Mouse (Mus musculus): ENCODE data around the gene Phf1. TPM values are rescaled to one million over a fixed set of nuclear protein-coding genes. Genes with fewer than 3 reads are reported as not detected.

Gene Phf1
- polyA plus RNA-seq, 1 experiment from 2014 or later, result 2.8 TPM

DNA sequence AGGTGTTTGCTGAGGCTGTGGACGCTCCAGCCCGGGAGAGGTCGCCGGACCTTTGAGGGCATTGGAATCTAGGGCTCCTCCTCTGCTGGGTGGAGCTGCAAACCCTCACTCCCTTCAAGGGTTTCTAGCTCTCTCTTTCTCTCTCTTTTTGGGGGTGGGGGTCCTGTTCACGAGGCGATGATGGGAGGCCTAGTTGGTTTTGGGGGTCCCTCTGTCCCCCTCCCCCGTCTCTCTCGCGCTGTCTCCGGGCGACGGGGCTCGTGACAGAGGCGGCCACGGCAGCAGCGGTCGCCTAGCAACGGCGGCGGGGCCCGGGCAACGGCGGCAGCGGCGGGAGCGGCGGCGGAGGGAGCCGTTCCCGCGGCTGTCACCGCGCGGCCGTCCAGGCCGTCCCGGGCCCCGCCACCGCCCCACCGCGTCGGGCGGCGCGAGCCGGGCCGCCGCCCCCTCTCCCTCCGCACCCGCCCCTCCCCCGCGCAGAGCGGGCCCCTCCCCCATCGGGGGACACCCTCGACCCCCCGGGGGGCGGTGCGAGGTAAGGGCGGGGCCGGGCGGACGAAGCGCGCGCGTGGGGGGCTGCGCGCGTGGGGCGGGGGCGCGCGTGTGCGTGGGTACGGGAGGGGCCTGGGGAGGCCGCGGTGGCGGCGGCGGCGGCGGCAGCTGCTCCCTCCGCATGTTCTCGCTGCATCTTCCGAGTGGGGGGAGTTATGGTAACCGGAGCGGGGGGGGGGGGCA lies 15.6 kb downstream of the Phf1 start:
- peaks cover 24% of the 10 kb centered on the region for H3K36me3 ChIP-seq (replicated peaks)
- peaks cover 92% of the 10 kb centered on the region for H3K4me1 ChIP-seq
- WGBS, result under 1% methylated on average over 33 of the region's 87 CpGs
- H3K4me3 ChIP-seq, result peak overlapping the region; percentile 79
- no peak for DNase-seq (ENCODE audit: extremely low spot score, low spot score)
- H3K27ac ChIP-seq, result peak overlapping the region; percentile 93
- H3K9me3 ChIP-seq, result no peaks in the 10 kb centered on the region
- H3K27me3 ChIP-seq (ENCODE audit: poor library complexity, severe bottlenecking), result peaks cover 29% of the 10 kb centered on the region

GRCm38 (mm10) chr17:26949051-26949577 lies 16.3 kb downstream of the Phf1 start:
- peaks cover 98% of the 10 kb centered on the region for H3K4me1 ChIP-seq
- no peak for DNase-seq (ENCODE audit: extremely low spot score, low spot score)
- peak overlapping the region; percentile 93 for H3K27ac ChIP-seq
- peak overlapping the region; percentile 79 for H3K4me3 ChIP-seq
- no peaks in the 10 kb centered on the region for H3K9me3 ChIP-seq
- WGBS, result 9% methylated on average over 13 of the region's 14 CpGs
- H3K27me3 ChIP-seq (ENCODE audit: poor library complexity, severe bottlenecking), result peaks cover 32% of the 10 kb centered on the region
- peaks cover 24% of the 10 kb centered on the region for H3K36me3 ChIP-seq (replicated peaks)

- peak overlapping the region; percentile 79 for H3K4me3 ChIP-seq
- peaks cover 26% of the 10 kb centered on the region for H3K27me3 ChIP-seq (ENCODE audit: poor library complexity, severe bottlenecking)
- no peaks in the 10 kb centered on the region for H3K9me3 ChIP-seq
- 37% methylated on average over 5 of the region's 5 CpGs for WGBS
- peak overlapping the region; percentile 93; the same call in 1 of the 2 replicates for H3K27ac ChIP-seq
- peaks cover 21% of the 10 kb centered on the region for H3K36me3 ChIP-seq (replicated peaks)
- DNase-seq (ENCODE audit: extremely low spot score, low spot score), result no peak
- peaks cover 97% of the 10 kb centered on the region for H3K4me1 ChIP-seq
These were observed 17.0 kb downstream of the Phf1 start for GRCm38 (mm10) chr17:26949866-26950265.

GRCm38 (mm10) chr17:26950560-26951288 lies 17.9 kb downstream of the Phf1 start:
- DNase-seq (ENCODE audit: extremely low spot score, low spot score), result no peak
- 45% methylated on average over 7 of the region's 7 CpGs for WGBS
- Histone ChIP-seq H3K27me3 (ENCODE audit: poor library complexity, severe bottlenecking) (peaks cover 17% of the 10 kb centered on the region), H3K4me3 (peak overlapping the region; percentile 79), H3K36me3 (replicated peaks) (peaks cover 23% of the 10 kb centered on the region), H3K9me3 (no peaks in the 10 kb centered on the region), H3K27ac (peak overlapping the region; percentile 88), H3K4me1 (peaks cover 89% of the 10 kb centered on the region)

- Histone ChIP-seq H3K9me3 (no peaks in the 10 kb centered on the region), H3K4me3 (peak overlapping the region; percentile 79), H3K27me3 (ENCODE audit: poor library complexity, severe bottlenecking) (peaks cover 17% of the 10 kb centered on the region), H3K27ac (peak overlapping the region; percentile 88), H3K4me1 (peaks cover 82% of the 10 kb centered on the region), H3K36me3 (replicated peaks) (peaks cover 30% of the 10 kb centered on the region)
- peak; percentile 88 for DNase-seq (ENCODE audit: extremely low spot score, low spot score)
- WGBS, result under 1% methylated on average over 11 of the region's 11 CpGs
These were observed 18.6 kb downstream of the Phf1 start for GRCm38 (mm10) chr17:26951406-26951805.

DNA sequence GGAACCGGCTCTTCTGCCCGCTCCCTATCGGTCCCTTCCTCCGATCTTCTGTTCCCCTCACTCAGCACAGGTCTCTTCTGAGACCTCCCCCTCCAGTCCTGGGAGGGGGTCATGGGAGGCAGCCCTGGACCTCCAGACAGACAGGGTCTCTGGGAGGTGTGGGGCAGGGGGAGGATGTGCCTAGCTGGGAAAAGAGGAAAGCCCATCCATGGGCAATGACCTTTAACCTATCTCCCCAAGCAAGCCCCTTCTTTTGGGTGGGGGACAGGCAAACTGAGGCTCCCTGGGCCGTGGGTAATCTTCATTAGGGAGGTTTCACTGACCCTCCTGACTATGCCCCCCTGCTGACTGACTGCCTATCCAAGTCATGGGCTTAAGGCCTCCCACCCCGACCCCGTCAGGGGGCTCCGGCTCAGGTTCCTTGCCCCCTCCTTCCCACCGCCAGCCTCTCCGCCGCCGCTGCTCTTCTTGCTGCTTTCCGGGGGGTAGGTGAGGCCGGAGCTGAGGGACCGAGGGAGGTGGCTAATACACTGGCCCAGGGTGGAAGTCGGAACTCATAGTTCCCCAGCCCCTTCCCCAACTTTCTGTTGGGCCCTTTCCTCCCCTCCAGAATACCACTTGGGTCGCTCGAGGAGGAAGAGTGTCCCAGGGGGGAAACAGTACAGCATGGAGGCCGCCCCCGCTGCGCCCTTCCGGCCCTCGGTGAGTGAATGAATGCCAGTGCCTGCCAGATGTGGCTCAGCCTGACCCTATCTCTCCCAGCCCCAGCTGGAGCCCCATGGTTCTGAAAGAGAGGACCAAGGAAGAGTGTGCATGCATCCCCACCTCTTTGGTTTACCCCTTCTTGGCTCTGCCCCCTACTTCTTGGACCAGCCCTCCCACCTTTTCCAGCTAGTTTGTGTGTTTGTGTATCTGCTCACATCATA lies 19.4 kb downstream of the Phf1 start:
- H3K4me1 ChIP-seq, result peaks cover 74% of the 10 kb centered on the region
- WGBS, result 2% methylated on average over 23 of the region's 23 CpGs

DNA sequence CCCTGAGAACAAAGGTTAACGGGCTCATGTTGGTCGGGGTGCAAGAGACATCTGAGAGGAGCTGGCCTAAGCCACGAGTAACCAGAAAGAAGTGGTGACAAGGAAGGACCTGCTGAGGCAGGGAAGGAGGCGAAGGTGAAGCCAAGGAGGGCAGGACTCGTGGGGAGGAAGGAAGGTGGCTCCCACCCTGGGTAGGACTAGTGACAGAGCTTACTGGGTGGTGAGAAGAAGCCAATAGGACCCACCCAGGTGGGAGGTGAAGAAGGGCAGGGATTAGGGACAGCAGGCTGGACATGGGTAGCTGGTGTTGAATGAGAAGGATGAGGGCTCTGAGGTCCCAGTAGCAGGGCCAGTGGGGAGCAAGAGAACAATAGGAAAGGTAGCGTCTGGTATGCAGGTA lies 20.3 kb downstream of the Phf1 start:
- Histone ChIP-seq H3K9me3 (no peaks in the 10 kb centered on the region), H3K27me3 (ENCODE audit: poor library complexity, severe bottlenecking) (peaks cover 17% of the 10 kb centered on the region), H3K36me3 (replicated peaks) (peaks cover 48% of the 10 kb centered on the region), H3K4me1 (peaks cover 66% of the 10 kb centered on the region), H3K27ac (peak overlapping the region; percentile 88), H3K4me3 (peak overlapping the region; percentile 79)
- WGBS, result 21% methylated on average over 6 of the region's 6 CpGs
- DNase-seq (ENCODE audit: extremely low spot score, low spot score), result no peak

More for the DNA sequence above, 19.4 kb downstream of the Phf1 start:
- H3K4me3 ChIP-seq, result peak overlapping the region; percentile 79
- peak overlapping the region; percentile 88 for H3K27ac ChIP-seq
- peaks cover 38% of the 10 kb centered on the region for H3K36me3 ChIP-seq (replicated peaks)
- H3K27me3 ChIP-seq (ENCODE audit: poor library complexity, severe bottlenecking), result peaks cover 17% of the 10 kb centered on the region
- DNase-seq (ENCODE audit: extremely low spot score, low spot score), result no peak
- no peaks in the 10 kb centered on the region for H3K9me3 ChIP-seq

- Histone ChIP-seq H3K36me3 (replicated peaks) (peaks cover 53% of the 10 kb centered on the region), H3K9me3 (no peaks in the 10 kb centered on the region), H3K27ac (peak overlapping the region; percentile 88), H3K4me3 (peak overlapping the region; percentile 79), H3K4me1 (peaks cover 60% of the 10 kb centered on the region), H3K27me3 (ENCODE audit: poor library complexity, severe bottlenecking) (peaks cover 17% of the 10 kb centered on the region)
- no peak for DNase-seq (ENCODE audit: extremely low spot score, low spot score)
- WGBS, result 20% methylated on average over 13 of the region's 16 CpGs
These were observed 20.9 kb downstream of the Phf1 start for GRCm38 (mm10) chr17:26953726-26954125.

DNA sequence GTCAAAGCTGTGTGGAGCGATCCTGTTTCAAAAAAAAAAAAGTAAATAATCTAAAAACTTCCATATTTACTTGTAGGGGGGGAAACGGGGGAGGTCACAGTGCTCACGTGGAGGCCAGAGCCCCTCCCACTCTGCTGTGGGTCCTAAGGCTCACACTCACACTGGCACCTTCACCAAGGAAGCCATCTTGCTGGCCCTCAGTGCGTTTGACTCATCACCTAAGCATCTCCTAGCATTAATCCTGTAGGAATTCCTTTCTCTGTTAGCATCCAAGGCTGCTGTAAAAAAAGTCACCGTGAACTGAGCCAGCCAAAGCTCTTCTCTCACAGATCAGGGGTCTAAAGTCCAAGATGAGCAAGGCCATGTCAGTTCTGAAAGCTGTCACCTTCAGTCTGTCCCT lies 23.5 kb downstream of the Phf1 start:
- DNase-seq (ENCODE audit: extremely low spot score, low spot score), result no peak
- peaks cover 35% of the 10 kb centered on the region for H3K4me1 ChIP-seq
- peaks cover 79% of the 10 kb centered on the region for H3K36me3 ChIP-seq (replicated peaks)
- H3K9me3 ChIP-seq, result no peaks in the 10 kb centered on the region
- no peak overlapping the region for H3K27ac ChIP-seq
- peaks cover 17% of the 10 kb centered on the region for H3K27me3 ChIP-seq (ENCODE audit: poor library complexity, severe bottlenecking)
- 90% methylated on average over 5 of the region's 5 CpGs for WGBS
- no peak overlapping the region for H3K4me3 ChIP-seq

DNA sequence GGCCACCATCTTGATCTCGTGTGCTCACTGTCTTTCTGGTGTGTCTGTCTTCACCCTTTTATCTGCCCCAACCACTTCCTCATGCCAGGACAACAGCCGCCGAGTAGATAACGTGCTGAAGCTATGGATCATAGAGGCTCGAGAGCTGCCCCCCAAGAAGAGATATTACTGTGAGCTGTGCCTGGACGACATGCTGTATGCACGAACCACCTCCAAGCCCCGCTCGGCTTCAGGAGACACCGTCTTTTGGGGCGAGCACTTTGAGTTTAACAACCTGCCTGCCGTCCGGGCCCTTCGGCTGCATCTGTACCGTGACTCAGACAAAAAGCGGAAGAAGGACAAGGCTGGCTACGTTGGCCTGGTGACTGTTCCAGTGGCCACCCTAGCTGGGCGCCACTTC lies 24.0 kb downstream of the Phf1 start:
- peaks cover 29% of the 10 kb centered on the region for H3K4me1 ChIP-seq
- no peaks in the 10 kb centered on the region for H3K9me3 ChIP-seq
- peaks cover 17% of the 10 kb centered on the region for H3K27me3 ChIP-seq (ENCODE audit: poor library complexity, severe bottlenecking)
- no peak for DNase-seq (ENCODE audit: extremely low spot score, low spot score)
- H3K27ac ChIP-seq, result no peak overlapping the region
- H3K36me3 ChIP-seq (replicated peaks), result peaks cover 85% of the 10 kb centered on the region
- WGBS, result 90% methylated on average over 18 of the region's 18 CpGs
- no peak overlapping the region for H3K4me3 ChIP-seq

GRCm38 (mm10) chr17:26957872-26958271 lies 25.0 kb downstream of the Phf1 start:
- Histone ChIP-seq H3K27me3 (ENCODE audit: poor library complexity, severe bottlenecking) (peaks cover 9% of the 10 kb centered on the region), H3K9me3 (no peaks in the 10 kb centered on the region), H3K4me3 (no peak overlapping the region), H3K36me3 (replicated peaks) (peaks cover 90% of the 10 kb centered on the region), H3K4me1 (peaks cover 19% of the 10 kb centered on the region), H3K27ac (no peak overlapping the region)
- no peak for DNase-seq (ENCODE audit: extremely low spot score, low spot score)
- 92% methylated on average over 5 of the region's 5 CpGs for WGBS

GRCm38 (mm10) chr17:26958880-26959279 lies 26.0 kb downstream of the Phf1 start:
- no peak overlapping the region for H3K4me3 ChIP-seq
- WGBS, result 74% methylated on average over 5 of the region's 5 CpGs

More at GRCm38 (mm10) chr17:26958880-26959279, 26.0 kb downstream of the Phf1 start:
- no peaks in the 10 kb centered on the region for H3K27me3 ChIP-seq (ENCODE audit: poor library complexity, severe bottlenecking)
- H3K36me3 ChIP-seq (replicated peaks), result peaks cover 94% of the 10 kb centered on the region
- peaks cover 9% of the 10 kb centered on the region for H3K4me1 ChIP-seq
- no peak for DNase-seq (ENCODE audit: extremely low spot score, low spot score)
- no peak overlapping the region for H3K27ac ChIP-seq
- no peaks in the 10 kb centered on the region for H3K9me3 ChIP-seq

Data from forebrain, embryonic 10.5 days (tissue).